Mouse (Mus musculus) right cerebral cortex, adult 2 months (tissue): ENCODE results near the gene Nlrp3.

Experiments used
- DNase-seq, 2 experiments: peaks; one replicate each; pipeline ENCODE4 v3.0.0; 2021 to 2022; ENCODE audit warnings: low spot score in 2 of 2

Nlrp3 gene

DNA sequence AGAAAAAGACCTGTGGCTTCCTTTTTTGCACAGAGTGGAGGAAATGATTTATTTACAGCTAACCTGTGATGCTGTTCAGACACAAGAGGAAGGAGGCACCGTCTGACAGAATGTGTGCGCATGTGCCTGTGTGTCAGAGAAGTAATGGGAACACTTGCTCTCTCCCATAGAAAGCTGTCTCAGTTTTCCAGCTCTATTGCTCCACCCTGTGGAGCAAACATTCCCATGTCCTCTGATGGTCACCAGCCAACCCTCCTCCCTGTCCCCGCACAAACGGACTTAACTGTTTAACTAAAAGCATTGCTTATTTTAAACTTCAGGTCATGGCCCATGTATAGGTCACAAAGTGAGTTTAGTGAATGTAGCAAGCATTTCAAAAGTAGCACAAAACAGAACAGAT lies 72.8 kb downstream of the Nlrp3 start:
- peak; percentile 58 to 63 for DNase-seq
